Mouse (Mus musculus) liver, embryonic 11.5 days (tissue): Measurements from ENCODE around the gene Zmym4. TPM values are rescaled to one million over a fixed set of nuclear protein-coding genes. Genes with fewer than 3 reads are reported as not detected.
A peak's percentile ranks its signal among the peaks of the same experiment; 100 is the strongest.

Experiments used
- ATAC-seq: fragments of 200-750 bp; cut with Nextera tagmentation; replicated peaks from 2 replicates; pipeline ENCODE4 v1.8.0; 2017; ENCODE audit warnings: moderate number of reproducible peaks, mild to moderate bottlenecking, moderate TSS enrichment, moderate library complexity; ENCODE audit not compliant: low FRiP score
- DNase-seq: peaks from one replicate; pipeline ENCODE4 v3.0.0-alpha.2; 2017; ENCODE audit warnings: low spot score
- H3K27ac ChIP-seq: fragments of 300-500 bp; sonication (generic); 2 replicates; pipeline ENCODE4 v1.5.1; 2014; ENCODE audit warnings: mild to moderate bottlenecking, low read depth, low read length, control low read depth
- H3K27me3 ChIP-seq: fragments of 300-500 bp; sonication (generic); replicated peaks from 2 replicates; pipeline ENCODE4 v1.6.1; 2014; ENCODE audit warnings: low read length, mixed read lengths; ENCODE audit not compliant: control insufficient read depth, insufficient read depth
- H3K36me3 ChIP-seq: fragments of 300-500 bp; sonication (generic); 2 replicates; pipeline ENCODE4 v1.6.1; 2014; ENCODE audit warnings: mild to moderate bottlenecking, low read length, moderate library complexity, mixed read lengths; ENCODE audit not compliant: control insufficient read depth, insufficient read depth
- H3K4me1 ChIP-seq: fragments of 300-500 bp; sonication (generic); replicated peaks from 2 replicates; pipeline ENCODE4 v1.6.1; 2014; ENCODE audit warnings: low read length, mixed read lengths; ENCODE audit not compliant: control insufficient read depth, insufficient read depth
- H3K4me2 ChIP-seq: fragments of 300-500 bp; sonication (generic); 2 replicates; pipeline ENCODE4 v1.6.1; 2014; ENCODE audit warnings: mild to moderate bottlenecking, control low read depth, moderate library complexity
- H3K4me3 ChIP-seq: fragments of 300-500 bp; sonication (generic); 2 replicates; pipeline ENCODE4 v1.5.1; 2014; ENCODE audit warnings: low read depth, low read length, control low read depth
- H3K9ac ChIP-seq: fragments of 300-500 bp; sonication (generic); 2 replicates; pipeline ENCODE4 v1.6.1; 2014; ENCODE audit warnings: low read depth, low read length, control low read depth
- H3K9me3 ChIP-seq: fragments of 300-500 bp; sonication (generic); 2 replicates; pipeline ENCODE4 v1.6.1; 2016; ENCODE audit warnings: low read length, inconsistent platforms, mixed read lengths; ENCODE audit not compliant: control insufficient read depth
- WGBS: fragments of 180-500 bp; shearing (Covaris S2); extraction: QIAGEN DNeasy Blood & Tissue Kit; methylation state at CpG from one replicate; pipeline ENCODE4 v1.1.7; 2014; 5-methylcytosine and 5-hydroxymethylcytosine counted together
- polyA plus RNA-seq: library from polyadenylated mRNA; unstranded; fragments of >200 nt; fragmentation: Nextera tagmentation; extraction: Ambion mirVana; gene quantifications from 2 replicates; pipeline ENCODE4 v1.2.1, GENCODE M21; 2014

Zmym4 gene
- polyA plus RNA-seq, 1 experiment from 2014 or later: 13.6 TPM

DNA sequence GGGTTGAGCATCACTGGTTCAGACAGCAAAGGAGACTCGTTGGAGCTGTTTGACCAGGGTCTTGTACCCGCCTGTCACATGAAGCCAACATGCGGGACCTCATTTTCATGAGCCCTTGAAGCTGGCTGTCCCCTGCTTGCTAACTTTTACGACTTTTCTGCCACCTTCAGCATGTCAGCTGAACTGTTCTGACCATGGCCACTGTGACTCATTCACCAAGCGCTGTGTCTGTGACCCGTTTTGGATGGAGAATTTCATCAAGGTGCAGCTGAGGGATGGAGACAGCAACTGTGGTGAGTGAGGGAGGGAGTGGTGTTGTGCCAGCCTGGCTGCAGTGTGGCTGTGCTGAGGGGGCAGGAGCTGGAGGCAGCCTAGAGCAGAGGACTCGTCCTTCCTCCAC lies 121.0 kb downstream of the Zmym4 start:
- Histone ChIP-seq H3K4me2 (no peak overlapping the region), H3K4me1 (no peaks in the 10 kb centered on the region), H3K9me3 (no peaks in the 10 kb centered on the region), H3K27me3 (no peaks in the 10 kb centered on the region), H3K9ac (no peak overlapping the region), H3K36me3 (peaks cover 2% of the 10 kb centered on the region; the same call in 1 of the 2 replicates), H3K27ac (no peak overlapping the region), H3K4me3 (no peak overlapping the region)
- ATAC-seq (no peak), DNase-seq (no peak)
- 69% methylated on average over 7 of the region's 7 CpGs for WGBS

DNA sequence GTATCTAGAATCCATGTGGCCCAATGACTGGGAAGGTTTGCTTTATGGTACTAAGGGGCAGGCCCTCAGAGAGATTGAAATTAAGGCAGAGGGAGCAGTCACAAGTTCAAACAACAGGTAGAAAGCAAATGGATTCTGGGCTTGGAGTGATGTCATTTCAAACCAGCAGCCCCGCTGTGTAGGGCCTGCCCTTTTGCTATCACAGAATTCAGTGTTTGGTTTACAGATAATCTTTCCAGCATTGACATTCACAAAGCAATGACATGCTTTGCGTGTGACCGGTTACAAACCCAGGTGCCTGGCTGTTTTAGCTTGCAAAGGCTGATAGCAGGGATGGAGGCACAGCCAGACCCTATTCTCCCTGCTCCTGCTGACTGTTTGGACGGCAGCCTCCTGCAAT lies 122.3 kb downstream of the Zmym4 start:
- Histone ChIP-seq H3K27me3 (no peaks in the 10 kb centered on the region), H3K27ac (no peak overlapping the region), H3K4me1 (no peaks in the 10 kb centered on the region), H3K4me3 (no peak overlapping the region), H3K9me3 (no peaks in the 10 kb centered on the region), H3K36me3 (peaks cover 2% of the 10 kb centered on the region; the same call in 1 of the 2 replicates), H3K9ac (no peak overlapping the region), H3K4me2 (no peak overlapping the region)
- 74% methylated on average over 4 of the region's 4 CpGs for WGBS
- ATAC-seq: no peak
- no peak for DNase-seq

DNA sequence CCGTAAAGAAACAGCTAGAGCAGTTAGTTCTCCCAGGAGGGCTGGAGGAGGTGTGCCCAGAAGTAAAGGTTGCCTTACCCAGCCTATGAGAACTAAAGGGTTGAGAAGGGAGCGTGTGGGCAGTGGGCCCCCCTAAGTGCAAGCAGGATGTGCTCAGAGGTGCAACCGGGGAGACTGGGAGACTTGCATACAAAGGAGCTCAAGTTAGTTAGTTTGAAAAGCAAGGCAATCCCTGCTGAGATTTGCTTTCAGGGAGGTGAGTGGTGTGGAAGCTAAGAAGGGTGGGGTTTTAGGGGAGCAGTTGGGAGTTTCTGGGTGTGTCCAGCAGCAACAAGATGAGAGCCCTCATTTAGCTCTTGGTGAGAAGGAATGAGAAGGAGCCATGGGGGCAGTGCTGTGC lies 125.0 kb downstream of the Zmym4 start:
- no peak for ATAC-seq
- no peaks in the 10 kb centered on the region for H3K4me1 ChIP-seq

DNA sequence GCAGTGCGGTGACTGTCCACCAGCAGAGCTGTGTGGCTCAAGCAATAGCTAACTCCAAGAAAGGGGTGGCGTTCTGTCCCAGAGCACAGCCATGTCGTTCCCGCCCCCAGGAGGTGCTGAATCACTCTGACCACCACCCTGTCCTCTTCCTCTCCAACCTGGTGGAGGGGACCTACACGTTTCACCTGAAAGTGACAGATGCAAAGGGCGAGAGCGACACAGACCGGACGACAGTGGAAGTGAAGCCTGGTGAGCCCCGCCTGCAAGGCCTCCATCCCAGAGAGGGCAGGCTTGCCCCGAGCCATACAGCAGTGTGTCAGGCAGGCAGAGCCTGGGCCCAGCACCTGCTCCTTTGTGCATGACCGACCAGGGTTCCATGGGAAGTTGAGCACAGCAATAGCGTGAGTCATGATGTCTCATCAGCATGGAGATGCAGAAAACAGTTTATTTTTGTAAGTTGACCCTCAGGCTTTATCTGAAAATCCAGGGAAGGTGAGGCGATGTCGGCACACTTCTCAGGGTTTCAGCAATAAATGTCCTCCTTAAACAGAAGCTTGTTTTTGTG lies 126.9 kb downstream of the Zmym4 start:
- H3K9me3 ChIP-seq: no peaks in the 10 kb centered on the region
- WGBS: 86% methylated on average over 15 of the region's 15 CpGs
- no peaks in the 10 kb centered on the region for H3K27me3 ChIP-seq
- no peak overlapping the region for H3K27ac ChIP-seq
- no peak overlapping the region for H3K4me2 ChIP-seq
- no peak overlapping the region for H3K4me3 ChIP-seq
- no peak overlapping the region for H3K9ac ChIP-seq
- ATAC-seq (no peak), DNase-seq (no peak)
- H3K4me1 ChIP-seq: no peaks in the 10 kb centered on the region
- no peaks in the 10 kb centered on the region for H3K36me3 ChIP-seq

More for the DNA sequence above, 125.0 kb downstream of the Zmym4 start:
- DNase-seq: no peak
- H3K9me3 ChIP-seq: no peaks in the 10 kb centered on the region
- H3K36me3 ChIP-seq: peaks cover 2% of the 10 kb centered on the region; the same call in 1 of the 2 replicates
- no peak overlapping the region for H3K4me3 ChIP-seq
- H3K27ac ChIP-seq: no peak overlapping the region
- no peaks in the 10 kb centered on the region for H3K27me3 ChIP-seq
- H3K9ac ChIP-seq: no peak overlapping the region
- 75% methylated on average over 3 of the region's 3 CpGs for WGBS
- no peak overlapping the region for H3K4me2 ChIP-seq

GRCm38 (mm10) chr4:126839873-126840272 lies 128.1 kb downstream of the Zmym4 start:
- ATAC-seq: no peak

GRCm38 (mm10) chr4:126838799-126839198 lies 129.1 kb downstream of the Zmym4 start:
- H3K36me3 ChIP-seq: peaks cover 3% of the 10 kb centered on the region; the same call in 1 of the 2 replicates
- DNase-seq (no peak), ATAC-seq (no peak)
- no peak overlapping the region for H3K4me2 ChIP-seq
- H3K4me3 ChIP-seq: no peak overlapping the region
- H3K27ac ChIP-seq: no peak overlapping the region
- no peak overlapping the region for H3K9ac ChIP-seq
- no peaks in the 10 kb centered on the region for H3K27me3 ChIP-seq
- H3K4me1 ChIP-seq: no peaks in the 10 kb centered on the region
- H3K9me3 ChIP-seq: no peaks in the 10 kb centered on the region
- 83% methylated on average over 7 of the region's 7 CpGs for WGBS

More at GRCm38 (mm10) chr4:126839873-126840272, 128.1 kb downstream of the Zmym4 start:
- H3K4me1 ChIP-seq: no peaks in the 10 kb centered on the region
- no peaks in the 10 kb centered on the region for H3K9me3 ChIP-seq
- H3K36me3 ChIP-seq: no peaks in the 10 kb centered on the region
- no peak overlapping the region for H3K4me3 ChIP-seq
- H3K9ac ChIP-seq: no peak overlapping the region
- H3K27ac ChIP-seq: no peak overlapping the region
- peak; percentile 77 for DNase-seq
- H3K27me3 ChIP-seq: no peaks in the 10 kb centered on the region
- 18% methylated on average over 7 of the region's 7 CpGs for WGBS
- H3K4me2 ChIP-seq: no peak overlapping the region

- Histone ChIP-seq H3K27me3 (no peaks in the 10 kb centered on the region), H3K4me1 (no peaks in the 10 kb centered on the region), H3K27ac (no peak overlapping the region), H3K4me3 (no peak overlapping the region), H3K9me3 (no peaks in the 10 kb centered on the region), H3K4me2 (no peak overlapping the region), H3K9ac (no peak overlapping the region), H3K36me3 (peaks cover 7% of the 10 kb centered on the region; the same call in 1 of the 2 replicates)
- 96% methylated on average over 5 of the region's 5 CpGs for WGBS
- DNase-seq: no peak
- ATAC-seq: no peak
Measured at GRCm38 (mm10) chr4:126831122-126831521, 136.8 kb downstream of the Zmym4 start.

DNA sequence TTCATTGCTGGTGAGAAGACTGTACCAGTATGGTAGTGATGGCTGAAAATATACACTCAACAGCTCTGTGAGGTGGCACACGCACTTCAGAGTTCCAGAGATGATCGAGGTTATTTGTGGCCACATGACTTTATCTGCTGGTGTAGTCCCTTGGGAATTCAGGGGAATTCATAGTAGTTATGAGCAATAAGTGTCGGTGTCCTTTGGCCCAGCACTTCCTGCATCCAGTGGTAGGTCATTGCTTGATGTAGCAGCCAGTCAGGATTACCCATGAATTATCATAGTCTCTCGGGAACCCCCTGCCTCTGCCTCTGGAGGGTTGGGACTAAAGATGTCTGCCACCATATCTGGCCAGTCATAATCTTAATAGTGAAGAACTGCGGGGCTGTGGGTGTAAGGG lies 144.0 kb downstream of the Zmym4 start:
- Histone ChIP-seq H3K4me2 (no peak overlapping the region), H3K9me3 (no peaks in the 10 kb centered on the region), H3K4me3 (no peak overlapping the region), H3K27ac (no peak overlapping the region), H3K27me3 (no peaks in the 10 kb centered on the region), H3K4me1 (no peaks in the 10 kb centered on the region), H3K36me3 (peaks cover 2% of the 10 kb centered on the region; the same call in 1 of the 2 replicates), H3K9ac (no peak overlapping the region)
- WGBS: 85% methylated on average over 5 of the region's 5 CpGs
- no peak for DNase-seq
- ATAC-seq: no peak
